Mouse (Mus musculus) forebrain, embryonic 16.5 days (tissue): ENCODE data around the gene Gm13275. TPM values are rescaled to one million over a fixed set of nuclear protein-coding genes. Genes with fewer than 3 reads are reported as not detected.
"Not testable (repeated sequence)": the region's sequence is repeated elsewhere in the genome, so short reads cannot be mapped to it uniquely, and the experiment has no call there.

Experiments
- ATAC-seq: fragments of 200-750 bp; cut with Nextera tagmentation; 2 replicates; pipeline ENCODE4 v1.8.0; 2017; ENCODE audit warnings: mild to moderate bottlenecking, moderate library complexity
- H3K27ac ChIP-seq: fragments of 300-500 bp; sonication (generic); 2 replicates; pipeline ENCODE4 v1.5.1; 2014; ENCODE audit warnings: low read length, control low read depth
- H3K27me3 ChIP-seq: fragments of 300-500 bp; sonication (generic); replicated peaks from 2 replicates; pipeline ENCODE4 v1.6.1; 2014; ENCODE audit warnings: low read length; ENCODE audit not compliant: control insufficient read depth, insufficient read depth
- H3K36me3 ChIP-seq: fragments of 300-500 bp; sonication (generic); 2 replicates; pipeline ENCODE4 v1.6.1; 2014; ENCODE audit not compliant: control insufficient read depth, insufficient read depth
- H3K4me1 ChIP-seq: fragments of 300-500 bp; sonication (generic); replicated peaks from 2 replicates; pipeline ENCODE4 v1.6.1; 2014; ENCODE audit warnings: low read length; ENCODE audit not compliant: control insufficient read depth, insufficient read depth
- H3K4me2 ChIP-seq: fragments of 300-500 bp; sonication (generic); 2 replicates; pipeline ENCODE4 v1.6.1; 2014; ENCODE audit warnings: mild to moderate bottlenecking, low read length, control low read depth
- H3K4me3 ChIP-seq: fragments of 300-500 bp; sonication (generic); replicated peaks from 2 replicates; pipeline ENCODE4 v1.5.1; 2014; ENCODE audit warnings: mild to moderate bottlenecking, low read length, control low read depth
- H3K9ac ChIP-seq: fragments of 300-500 bp; sonication (generic); replicated peaks from 2 replicates; pipeline ENCODE4 v1.6.1; 2014; ENCODE audit warnings: low read depth, low read length, control low read depth
- H3K9me3 ChIP-seq: fragments of 300-500 bp; sonication (generic); 2 replicates; pipeline ENCODE4 v1.6.1; 2016; ENCODE audit warnings: low read length; ENCODE audit not compliant: control insufficient read depth
- WGBS: fragments of 180-500 bp; shearing (Covaris S2); extraction: QIAGEN DNeasy Blood & Tissue Kit; methylation state at CpG from one replicate; pipeline ENCODE4 v1.1.7; 2014; 5-methylcytosine and 5-hydroxymethylcytosine counted together
- polyA plus RNA-seq: library from polyadenylated mRNA; unstranded; fragments of >200 nt; fragmentation: Nextera tagmentation; extraction: Ambion mirVana; gene quantifications from 2 replicates; pipeline ENCODE4 v1.2.1, GENCODE M21; 2015

Gene Gm13275
- polyA plus RNA-seq, 1 experiment from 2014 or later: not detected

GRCm38 (mm10) chr4:88762341-88762740 is 31.9 kb upstream of the Gm13275 start:
- H3K4me3 ChIP-seq, H3K27ac ChIP-seq: not testable (repeated sequence)

GRCm38 (mm10) chr4:88763384-88764018 is 30.8 kb upstream of the Gm13275 start:
- not testable (repeated sequence) for H3K9ac ChIP-seq, ATAC-seq, H3K27me3 ChIP-seq, H3K27ac ChIP-seq, H3K9me3 ChIP-seq, H3K36me3 ChIP-seq, H3K4me1 ChIP-seq
- WGBS: 3% methylated on average over 19 of the region's 42 CpGs
- Histone ChIP-seq H3K4me3 (peak overlapping the region; percentile 40), H3K4me2 (peak overlapping the region; percentile 61)

More at GRCm38 (mm10) chr4:88762341-88762740, 31.9 kb upstream of the Gm13275 start:
- not testable (repeated sequence) for ATAC-seq, H3K4me1 ChIP-seq, H3K36me3 ChIP-seq, H3K9ac ChIP-seq, H3K9me3 ChIP-seq, H3K4me2 ChIP-seq, H3K27me3 ChIP-seq
- WGBS: 59% methylated on average over 8 of the region's 9 CpGs

GRCm38 (mm10) chr4:88773534-88773933 is 20.8 kb upstream of the Gm13275 start, which contains the start of gene Gm13290:
TSS of gene Gm13290 (plus strand) at chr4:88773834.
- H3K36me3 ChIP-seq, H3K4me2 ChIP-seq, ATAC-seq, H3K27me3 ChIP-seq, H3K9ac ChIP-seq, H3K9me3 ChIP-seq, H3K4me3 ChIP-seq, H3K4me1 ChIP-seq, H3K27ac ChIP-seq: not testable (repeated sequence)
- no CpG with 5 or more reads among the region's 32 CpGs for whole genome bisulfite sequencing

- not testable (repeated sequence) for H3K9me3 ChIP-seq, ATAC-seq, H3K4me3 ChIP-seq, H3K4me1 ChIP-seq, H3K4me2 ChIP-seq, H3K9ac ChIP-seq, H3K27ac ChIP-seq, H3K36me3 ChIP-seq, H3K27me3 ChIP-seq
- no CpG with 5 or more reads among the region's 29 CpGs for WGBS
Observed at GRCm38 (mm10) chr4:88776622-88777021, 17.7 kb upstream of the Gm13275 start, which contains the start of gene Gm13289. TSS of gene Gm13289 (plus strand) at chr4:88776922.

GRCm38 (mm10) chr4:88779550-88779949 is 14.7 kb upstream of the Gm13275 start, which contains the start of gene Gm13272:
TSS of gene Gm13272 (plus strand) at chr4:88779850.
- H3K4me1 ChIP-seq, H3K4me2 ChIP-seq, H3K4me3 ChIP-seq, H3K9ac ChIP-seq, H3K27ac ChIP-seq, H3K36me3 ChIP-seq, H3K27me3 ChIP-seq, H3K9me3 ChIP-seq, ATAC-seq: not testable (repeated sequence)
- WGBS: no CpG with 5 or more reads among the region's 29 CpGs

GRCm38 (mm10) chr4:88780320-88780719 is 14.0 kb upstream of the Gm13275 start:
- H3K4me3 ChIP-seq, H3K4me1 ChIP-seq, H3K9me3 ChIP-seq, H3K27me3 ChIP-seq, H3K27ac ChIP-seq, H3K36me3 ChIP-seq, H3K4me2 ChIP-seq, ATAC-seq, H3K9ac ChIP-seq: not testable (repeated sequence)
- 52% methylated on average over 14 of the region's 18 CpGs for WGBS

- H3K27me3 ChIP-seq, H3K27ac ChIP-seq, H3K4me1 ChIP-seq, ATAC-seq, H3K4me3 ChIP-seq, H3K36me3 ChIP-seq, H3K9ac ChIP-seq, H3K9me3 ChIP-seq: not testable (repeated sequence)
- H3K4me2 ChIP-seq: peak within 1 kb of the TSS; percentile 39; the same call in 1 of the 2 replicates
- 36% methylated on average over 3 of the region's 7 CpGs for WGBS
Observed at GRCm38 (mm10) chr4:88781831-88782230, 12.5 kb upstream of the Gm13275 start, which contains the start of gene Ifnz. TSS of gene Ifnz (plus strand) at chr4:88782131.

- H3K9ac ChIP-seq, H3K27ac ChIP-seq, H3K9me3 ChIP-seq, H3K27me3 ChIP-seq, H3K4me1 ChIP-seq, H3K4me3 ChIP-seq, H3K36me3 ChIP-seq, ATAC-seq: not testable (repeated sequence)
- WGBS: 2% methylated on average over 9 of the region's 31 CpGs
- peak overlapping the region; percentile 39; the same call in 1 of the 2 replicates for H3K4me2 ChIP-seq
Observed at GRCm38 (mm10) chr4:88782335-88782734, 12.0 kb upstream of the Gm13275 start.

GRCm38 (mm10) chr4:88785409-88785808 is 8.9 kb upstream of the Gm13275 start, which contains the start of gene Gm13276:
TSS of gene Gm13276 (plus strand) at chr4:88785709.
- not testable (repeated sequence) for H3K4me2 ChIP-seq, H3K27ac ChIP-seq, ATAC-seq, H3K27me3 ChIP-seq, H3K9ac ChIP-seq, H3K36me3 ChIP-seq, H3K4me3 ChIP-seq, H3K9me3 ChIP-seq, H3K4me1 ChIP-seq
- no CpG with 5 or more reads among the region's 27 CpGs for WGBS
